Mouse (Mus musculus): ENCODE results near the gene Lrriq3. TPM values are rescaled to one million over a fixed set of nuclear protein-coding genes. Genes with fewer than 3 reads are reported as not detected.

The Lrriq3 gene
- total RNA-seq, 2 experiments from 2014 or later = 1.0 to 1.4 TPM

Other genes starting within 250 kb of the Lrriq3 start
- under 1 TPM in 1 of 2 experiments, not detected in 1; 0.27 TPM for gene Tnni3k, start 38.0 kb upstream of the Lrriq3 start, total RNA-seq (2021)
- gene Fpgt, start within 50 bp of the Lrriq3 start, total RNA-seq (2021) = 10 to 100 TPM; 18.1 to 19.2 TPM

Measured in adrenal gland, postnatal 10 days (tissue).